Mouse (Mus musculus) thymus, postnatal 14 days (tissue): ENCODE results near the gene Cyp2d12.
"Not testable (repeated sequence)": the region's sequence is repeated elsewhere in the genome, so short reads cannot be mapped to it uniquely, and the experiment has no call there.

Source experiments
- DNase-seq: peaks from one replicate; pipeline ENCODE4 v3.0.0; 2021

Gene Cyp2d12

DNA sequence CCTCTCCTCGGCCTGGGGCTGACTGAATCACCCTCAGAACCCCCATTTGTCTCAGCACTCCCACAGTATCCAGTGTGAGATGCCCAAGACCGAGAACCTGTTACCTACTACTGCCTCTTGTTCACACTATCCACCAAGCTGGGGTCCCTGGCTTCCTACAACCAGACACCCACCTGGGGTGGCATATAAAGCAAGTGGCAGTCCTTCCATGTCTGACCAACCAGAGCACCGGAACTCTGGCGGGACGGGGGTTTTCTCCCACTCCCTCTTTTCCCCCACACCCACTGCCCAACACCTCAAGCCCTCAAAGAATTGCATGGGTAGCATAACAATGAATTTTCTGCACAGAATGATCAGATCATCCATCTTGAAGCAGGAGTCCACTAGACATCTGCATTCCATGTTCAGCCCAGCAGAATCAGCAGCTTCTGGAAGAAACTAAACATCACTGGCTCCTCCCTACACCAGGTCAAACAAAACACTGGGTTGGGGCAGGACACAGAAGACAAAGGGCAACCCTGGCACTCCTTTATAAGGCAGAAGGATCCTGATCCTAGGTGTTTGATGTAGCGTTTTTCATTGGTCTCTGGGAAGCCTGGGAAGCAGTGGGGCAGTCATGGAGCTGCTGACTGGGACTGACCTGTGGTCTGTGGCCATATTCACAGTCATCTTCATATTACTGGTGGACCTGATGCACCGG is at the start of gene Cyp2d12:
Gene Cyp2d12, plus strand, starts transcription at position 542 of the 700 bp plus-strand sequence.
- no peak for DNase-seq

DNA sequence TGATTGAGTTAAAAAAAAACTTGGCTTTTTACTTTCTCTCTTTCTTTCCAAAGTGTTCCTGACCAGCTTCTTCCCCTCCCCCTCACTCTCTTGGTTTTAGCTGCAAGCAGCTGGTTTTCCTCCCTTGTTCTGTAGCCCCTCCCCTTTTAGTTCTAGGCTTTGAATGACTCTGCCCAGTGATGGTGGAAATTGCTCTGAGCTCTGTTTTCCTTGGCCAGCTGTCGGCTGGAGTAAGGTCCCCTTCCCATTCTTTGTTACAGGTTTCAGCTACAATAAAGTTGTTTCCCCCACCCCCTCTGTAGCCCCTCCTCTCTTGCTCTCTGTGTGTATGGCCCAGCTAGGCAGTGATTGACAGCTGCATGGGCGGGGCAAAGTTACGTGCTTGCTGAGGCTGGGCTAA is 47.9 kb upstream of the Cyp2d12 start:
- no peak for DNase-seq

DNA sequence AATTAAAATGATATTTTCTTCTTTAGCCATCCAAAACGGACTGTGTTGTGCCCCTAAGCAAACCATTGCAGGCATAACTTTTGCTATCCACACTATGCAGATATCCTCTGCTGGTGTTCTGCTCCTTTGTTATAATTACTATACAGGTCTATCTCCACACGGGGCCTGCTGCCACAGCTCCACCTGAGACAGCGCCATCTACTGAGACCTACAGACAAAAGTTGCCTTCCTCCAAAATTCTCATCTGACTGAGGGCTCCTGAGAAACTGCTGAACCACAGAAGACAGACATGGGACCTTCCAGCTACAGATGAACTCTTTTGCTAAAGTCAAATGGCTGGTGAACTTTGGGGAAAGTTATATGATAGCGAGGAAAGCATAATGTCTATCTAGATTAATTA is 47.1 kb upstream of the Cyp2d12 start:
- DNase-seq = not testable (repeated sequence)

DNA sequence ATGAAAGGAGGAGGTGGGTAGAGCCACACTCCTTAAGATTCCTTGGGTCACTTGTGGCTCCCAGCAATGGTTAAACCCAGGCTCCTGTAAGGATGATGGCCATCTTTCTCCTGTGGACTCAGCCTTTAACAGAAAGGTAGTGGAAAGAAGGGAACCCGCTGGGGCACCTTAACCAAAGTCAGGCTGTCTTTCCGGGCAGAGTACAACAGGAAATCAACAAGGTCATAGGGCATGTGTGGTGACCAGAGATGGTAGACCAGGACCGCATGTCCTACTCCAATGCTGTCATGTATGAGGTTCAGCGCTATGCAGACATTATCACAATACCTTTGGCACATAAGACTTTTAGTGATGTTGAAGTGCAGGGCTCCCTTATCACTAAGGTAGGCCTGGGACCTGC is 45.4 kb upstream of the Cyp2d12 start:
- DNase-seq = not testable (repeated sequence)

DNA sequence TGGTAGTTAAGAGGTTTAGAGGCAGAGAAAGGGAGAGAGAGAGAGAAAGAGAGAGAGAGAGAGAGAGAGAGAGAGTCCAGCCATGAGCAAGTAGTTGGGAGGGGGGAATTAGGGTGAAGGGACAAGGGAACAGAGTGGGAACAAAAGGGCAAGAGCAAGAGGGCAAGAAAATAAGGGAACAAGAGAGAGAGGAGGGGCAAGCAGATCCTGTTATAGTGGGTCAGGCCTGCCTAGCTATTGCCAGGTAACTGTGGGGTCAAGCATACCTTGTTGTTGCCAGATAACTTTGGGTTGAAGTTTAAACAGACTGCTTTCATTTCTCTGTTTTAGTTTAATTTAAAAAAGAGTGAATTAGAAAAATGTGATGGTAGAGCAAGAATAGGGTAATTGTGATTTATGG is 44.4 kb upstream of the Cyp2d12 start:
- DNase-seq = not testable (repeated sequence)

GRCm38 (mm10) chr15:82512111-82512510 is 42.8 kb upstream of the Cyp2d12 start:
- DNase-seq = not testable (repeated sequence)

- not testable (repeated sequence) for DNase-seq
Measured at GRCm38 (mm10) chr15:82516174-82516573, 38.7 kb upstream of the Cyp2d12 start.

- DNase-seq = not testable (repeated sequence)
Measured at GRCm38 (mm10) chr15:82527371-82527770, 27.5 kb upstream of the Cyp2d12 start.

DNA sequence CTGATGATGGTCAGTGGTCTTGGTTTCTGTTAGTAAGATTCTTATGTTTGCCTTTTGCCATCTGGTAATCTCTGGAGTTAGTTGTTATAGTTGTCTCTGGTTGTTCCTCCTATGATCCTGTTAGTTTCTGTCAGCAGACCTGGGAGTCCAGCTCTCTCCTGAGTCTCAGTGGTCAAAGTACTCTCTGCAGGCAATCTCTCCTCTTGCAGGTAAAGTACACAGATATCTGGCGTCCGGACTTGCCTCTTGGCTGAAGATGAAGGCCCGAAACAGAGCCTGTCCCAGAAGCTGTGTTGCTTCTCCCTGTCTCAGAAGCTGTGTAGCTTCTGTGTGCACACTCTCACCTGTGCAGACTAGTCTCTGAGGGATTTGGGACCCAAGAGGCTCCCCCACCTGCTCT is 22.2 kb upstream of the Cyp2d12 start:
- not testable (repeated sequence) for DNase-seq

DNA sequence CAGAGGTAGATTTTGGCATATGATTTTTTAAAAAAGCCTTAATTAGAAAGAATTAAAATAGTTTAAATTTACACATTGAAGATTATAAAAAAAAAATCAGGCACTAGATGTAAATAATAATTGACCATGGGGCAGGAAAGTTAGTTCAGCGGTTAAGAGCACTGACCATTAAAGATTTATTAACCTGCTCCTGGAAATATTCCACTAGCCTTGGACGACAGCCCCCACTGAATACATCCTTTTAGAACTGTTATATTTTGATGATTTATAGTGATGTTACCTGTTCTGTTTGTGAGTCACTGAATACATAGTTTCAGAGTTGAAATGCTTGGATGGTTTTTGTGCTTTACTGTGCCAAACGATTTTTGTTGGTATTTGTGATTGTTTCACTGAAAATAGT is 11.9 kb upstream of the Cyp2d12 start:
- DNase-seq = not testable (repeated sequence)

- DNase-seq = not testable (repeated sequence)
Measured at GRCm38 (mm10) chr15:82544561-82544960, 10.3 kb upstream of the Cyp2d12 start.

- DNase-seq = not testable (repeated sequence)
Measured at GRCm38 (mm10) chr15:82547753-82548152, 7.1 kb upstream of the Cyp2d12 start.

GRCm38 (mm10) chr15:82553211-82553610 is 1.7 kb upstream of the Cyp2d12 start:
- not testable (repeated sequence) for DNase-seq

DNA sequence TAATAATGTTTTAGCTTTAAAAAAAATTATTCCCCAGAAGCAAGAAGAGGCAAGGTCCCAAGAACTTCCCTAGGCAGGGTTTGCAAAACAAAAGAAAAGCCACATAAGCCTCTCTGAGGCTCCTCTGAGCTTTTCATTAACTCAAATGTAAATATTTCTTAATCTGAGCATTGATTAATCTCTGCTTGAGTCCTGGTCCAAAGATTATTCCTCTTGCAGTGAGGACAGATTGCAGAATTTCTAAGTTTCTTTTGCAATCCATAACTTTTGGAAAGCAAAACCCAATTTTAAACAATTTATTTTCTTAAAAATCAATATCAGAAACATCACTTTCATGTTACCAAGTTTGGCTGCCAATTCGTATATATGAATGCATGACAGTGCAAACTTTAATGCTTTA is 18.0 kb downstream of the Cyp2d12 start:
- no peak for DNase-seq

GRCm38 (mm10) chr15:82579071-82579470 is 24.2 kb downstream of the Cyp2d12 start:
- no peak for DNase-seq

DNA sequence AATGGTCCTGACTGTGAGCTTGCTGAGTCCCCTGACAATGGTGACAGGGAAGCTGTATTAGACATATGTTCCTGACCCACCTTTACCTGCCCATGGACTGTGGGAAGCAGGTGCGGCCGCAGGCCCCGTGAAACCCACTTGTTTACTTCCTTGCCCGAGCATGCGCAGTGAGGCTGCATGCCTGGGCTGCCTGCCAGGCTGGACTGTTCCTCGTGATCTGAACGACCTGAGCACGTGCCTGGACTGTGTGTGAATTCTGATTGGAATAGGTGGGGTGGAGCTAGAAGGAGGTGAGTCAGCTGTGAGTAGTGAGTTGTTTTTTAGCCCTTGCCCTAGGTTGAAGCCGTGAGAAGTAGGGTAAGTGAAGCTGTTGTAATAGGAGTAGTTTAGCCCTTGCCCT is 27.7 kb downstream of the Cyp2d12 start:
- no peak for DNase-seq
